Mouse (Mus musculus) CD4-positive naive resting alpha-beta T cell, adult 76 days (primary cell): ENCODE results near the gene Zcchc2. TPM values are rescaled to one million over a fixed set of nuclear protein-coding genes. Genes with fewer than 3 reads are reported as not detected.

Experiments
- total RNA-seq: library from RNA; stranded (reverse); gene quantifications from one replicate; pipeline ENCODE4 v1.2.4, GENCODE M21; 2023

Gene Zcchc2
- total RNA-seq, result 40.4 TPM

GRCm38 (mm10) chr1:105990138-105990821 lies at the start of gene Zcchc2:
Zcchc2 (plus strand) TSS chr1:105990406.

Other genes with a start within 250 kb of the Zcchc2 start
- gene Tnfrsf11a, start 209.7 kb upstream of the Zcchc2 start, total RNA-seq, result 0.21 TPM
- gene Phlpp1, start 181.3 kb downstream of the Zcchc2 start, total RNA-seq, result 13.0 TPM